In genomic region chr16:58534245-58535142, GRCm38 (mm10) we compare ENCODE assay signal across 27 mouse cellular contexts. TPM values are rescaled to one million over a fixed set of nuclear protein-coding genes. Genes with fewer than 3 reads are reported as not detected.
DNase-seq lines count a peak whose midpoint lies in the region; ATAC-seq lines count a peak whose summit lies in the region.
"Had no signal": no experiment of that assay in that cellular context is flagged by ENCODE, and none has a peak within 500 bp of the region (broad histone marks: within the 10 kb centered on the region; RNA-seq: fewer than 3 reads in every experiment).

No protein-coding gene starts in this region.

- no peak for ATAC-seq in liver, embryonic 12.5 days
- ATAC-seq in inflammation-experienced regulatory T-cells, adult 6 months = peak; percentile 96
- no peak for ATAC-seq in megakaryocyte progenitor cell, adult 5-6 weeks (replicated peaks; ENCODE audit: poor library complexity)
- ATAC-seq: forebrain, embryonic 14.5 days; hindbrain, postnatal 0 days had no signal

- no peak for DNase-seq in liver
- peak; percentile 74 for DNase-seq in CD4-positive helper T cell, adult 2 months (ENCODE audit: low read depth, low spot score)
- DNase-seq in T-cell, adult 2 months (ENCODE audit: low spot score) = peak; percentile 47
- DNase-seq in spleen, postnatal 10 days (ENCODE audit: low spot score in 2 of 2) = no peak
- no peak for DNase-seq in left cerebral cortex, adult 11 months (ENCODE audit: low spot score)
- DNase-seq: adrenal gland, adult 8-10 months; cerebellum, adult 2 months; cerebellum, postnatal 36 days; embryo, embryonic 11 days; gastrocnemius, postnatal 10 days; heart, adult 18-20 months; heart, postnatal 10 days; kidney, adult 2 months; kidney, postnatal 10 days; left cerebral cortex, postnatal 4 days; right cerebral cortex, postnatal 14 days; spleen, adult 18-20 months; thymus, postnatal 4 days had no signal

- H3K4me3 ChIP-seq in liver, embryonic 12.5 days = no peak overlapping the region
- H3K4me3 ChIP-seq: embryonic facial prominence, embryonic 13.5 days; heart, embryonic 12.5 days; limb, embryonic 15.5 days; midbrain, embryonic 12.5 days had no signal

- no peaks in the 10 kb centered on the region for H3K9me3 ChIP-seq in liver, embryonic 12.5 days (replicated peaks)
- H3K9me3 ChIP-seq: embryonic facial prominence, embryonic 13.5 days; heart, embryonic 12.5 days; limb, embryonic 15.5 days; midbrain, embryonic 12.5 days had no signal

- H3K9ac ChIP-seq in liver, embryonic 12.5 days = peak overlapping the region; percentile 0; the same call in 1 of the 2 replicates
- H3K9ac ChIP-seq: embryonic facial prominence, embryonic 13.5 days; heart, embryonic 12.5 days; limb, embryonic 15.5 days; midbrain, embryonic 12.5 days had no signal

- H3K27me3 ChIP-seq in liver, embryonic 12.5 days (replicated peaks) = no peaks in the 10 kb centered on the region
- H3K27me3 ChIP-seq: embryonic facial prominence, embryonic 13.5 days; heart, embryonic 12.5 days; limb, embryonic 15.5 days; midbrain, embryonic 12.5 days had no signal

- 61% methylated on average over 7 of the region's 7 CpGs for WGBS in liver, embryonic 12.5 days (ENCODE audit: insufficient replicate concordance)

- H3K36me3 ChIP-seq in liver, embryonic 12.5 days = no peaks in the 10 kb centered on the region
- H3K36me3 ChIP-seq: embryonic facial prominence, embryonic 13.5 days; heart, embryonic 12.5 days; limb, embryonic 15.5 days; midbrain, embryonic 12.5 days had no signal

- peak overlapping the region; percentile 77; the same call in 1 of the 2 replicates for H3K27ac ChIP-seq in liver, embryonic 12.5 days
- H3K27ac ChIP-seq: embryonic facial prominence, embryonic 13.5 days; hindbrain, postnatal 0 days; limb, embryonic 15.5 days; midbrain, embryonic 12.5 days had no signal

- H3K4me2 ChIP-seq in liver, embryonic 12.5 days = 0 out of 2 replicates have a peak overlapping the region, but pooled peaks have one; percentile 0
- H3K4me2 ChIP-seq: embryonic facial prominence, embryonic 13.5 days; heart, embryonic 12.5 days; limb, embryonic 15.5 days; midbrain, embryonic 12.5 days had no signal

- H3K4me1 ChIP-seq in liver, embryonic 12.5 days = peaks cover 58% of the 10 kb centered on the region
- H3K4me1 ChIP-seq: embryonic facial prominence, embryonic 13.5 days; limb, embryonic 15.5 days had no signal

RNA-seq across cellular contexts. Expression of gene St3gal6, which starts 10.5 kb away (rescaled TPM):
- polyA plus RNA-seq in liver, embryonic 12.5 days (2016; fragmentation: Nextera tagmentation; extraction: Ambion mirVana) = 60.1 TPM in 2 replicates
- polyA plus RNA-seq in inflammation-experienced regulatory T-cells, adult 6 months (2017; shearing (Covaris generic)) = 10 to 100 TPM in 1 of 3 experiments, 1 to 10 TPM in 2; 4.0 to 31.5 (median 8.5) TPM
- total RNA-seq in megakaryocyte progenitor cell, adult 5-6 weeks (2015) = 2.8 and 4.5 TPM in 2 replicates
- total RNA-seq in megakaryocyte progenitor cell, adult 5-6 weeks (2017) = 4.0 and 8.0 TPM in 2 replicates

Comparison
In these comparisons a context has a peak if more than half of its experiments do, and no peak if none do; other contexts are left out.
1. DNase-seq: peak in CD4-positive helper T cell, adult 2 months (single experiment) and T-cell, adult 2 months (single experiment); none in liver (single experiment), spleen, postnatal 10 days (0 of 2) and left cerebral cortex, adult 11 months (single experiment).